Mouse (Mus musculus): ENCODE data around the gene Lhpp. TPM values are rescaled to one million over a fixed set of nuclear protein-coding genes. Genes with fewer than 3 reads are reported as not detected.

The Lhpp gene
- polyA plus RNA-seq, 1 experiment from 2014 or later, result 46.9 TPM

- 0 out of 2 replicates have a peak, but pooled peaks cover 2% of the 10 kb centered on the region for H3K36me3 ChIP-seq
- no peak overlapping the region for H3K9ac ChIP-seq (replicated peaks)
- ATAC-seq (ENCODE audit: low FRiP score), result peak; percentile 33; the same call in 1 of the 2 replicates
- WGBS, result 31% methylated on average over 6 of the region's 6 CpGs
- H3K9me3 ChIP-seq (replicated peaks), result no peaks in the 10 kb centered on the region
- peak overlapping the region; percentile 64 for H3K27ac ChIP-seq (replicated peaks)
- H3K4me1 ChIP-seq, result peaks cover 33% of the 10 kb centered on the region
- H3K27me3 ChIP-seq (replicated peaks), result no peaks in the 10 kb centered on the region
- H3K4me2 ChIP-seq, result no peak overlapping the region
- H3K4me3 ChIP-seq (replicated peaks), result no peak overlapping the region
Measured at GRCm38 (mm10) chr7:132714236-132714923, 103.9 kb downstream of the Lhpp start.

GRCm38 (mm10) chr7:132715259-132715658 lies 104.8 kb downstream of the Lhpp start:
- Histone ChIP-seq H3K36me3 (0 out of 2 replicates have a peak, but pooled peaks cover 2% of the 10 kb centered on the region), H3K9ac (replicated peaks) (no peak overlapping the region), H3K4me2 (no peak overlapping the region), H3K4me3 (replicated peaks) (no peak overlapping the region), H3K27me3 (replicated peaks) (no peaks in the 10 kb centered on the region), H3K27ac (replicated peaks) (0 out of 2 replicates have a peak overlapping the region, but pooled peaks have one; percentile 64), H3K4me1 (peaks cover 33% of the 10 kb centered on the region), H3K9me3 (replicated peaks) (no peaks in the 10 kb centered on the region)
- ATAC-seq (ENCODE audit: low FRiP score), result no peak
- WGBS, result 97% methylated on average over 4 of the region's 4 CpGs

DNA sequence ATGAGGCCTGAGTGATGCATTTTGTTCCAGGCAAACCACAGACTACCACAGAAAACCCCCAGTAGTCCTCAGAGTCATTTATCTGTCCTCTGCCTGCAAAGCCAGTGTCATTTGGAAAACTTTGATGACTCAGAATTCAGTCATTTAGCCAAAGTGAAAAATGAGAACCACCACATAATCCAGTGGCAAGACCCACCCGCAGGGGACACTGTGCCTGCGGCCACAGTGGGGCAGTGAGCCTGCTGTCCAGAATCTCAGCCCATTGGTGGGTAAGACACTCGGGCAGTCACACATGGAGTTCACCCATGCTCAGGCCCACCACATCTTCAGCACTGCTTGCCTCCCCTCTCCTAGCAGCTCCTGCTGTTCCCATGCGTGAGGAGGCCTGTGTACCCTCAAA lies 109.1 kb downstream of the Lhpp start:
- 94% methylated on average over 4 of the region's 4 CpGs for WGBS
- H3K4me2 ChIP-seq, result no peak overlapping the region
- 0 out of 2 replicates have a peak, but pooled peaks cover 2% of the 10 kb centered on the region for H3K36me3 ChIP-seq
- no peaks in the 10 kb centered on the region for H3K27me3 ChIP-seq (replicated peaks)
- H3K4me1 ChIP-seq, result peaks cover 12% of the 10 kb centered on the region
- no peak overlapping the region for H3K4me3 ChIP-seq (replicated peaks)
- no peaks in the 10 kb centered on the region for H3K9me3 ChIP-seq (replicated peaks)
- no peak overlapping the region for H3K9ac ChIP-seq (replicated peaks)
- H3K27ac ChIP-seq (replicated peaks), result no peak overlapping the region
- no peak for ATAC-seq (ENCODE audit: low FRiP score)

DNA sequence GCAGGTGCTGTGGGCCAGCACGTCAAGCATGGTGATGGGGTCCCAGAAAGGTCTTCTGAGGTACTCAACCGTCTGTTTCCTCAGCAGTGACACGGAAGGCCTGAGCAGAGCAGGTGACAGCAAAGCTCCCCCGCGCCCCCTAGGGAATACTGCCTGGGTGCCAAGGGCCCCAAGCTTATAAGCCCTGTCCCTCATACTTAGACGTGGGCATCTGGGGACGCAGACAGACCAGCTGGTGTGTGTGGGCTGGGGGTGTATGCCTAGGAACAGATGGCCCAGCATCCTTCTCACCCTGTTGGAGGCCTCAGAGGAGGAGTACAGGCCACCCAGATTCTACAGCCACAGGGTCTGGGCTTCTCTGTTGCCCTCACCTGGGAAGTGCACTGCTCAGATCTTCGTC lies 110.1 kb downstream of the Lhpp start:
- Histone ChIP-seq H3K4me3 (replicated peaks) (no peak overlapping the region), H3K4me1 (peaks cover 11% of the 10 kb centered on the region; the same call in 1 of the 2 replicates), H3K4me2 (no peak overlapping the region), H3K27ac (replicated peaks) (no peak overlapping the region), H3K36me3 (no peaks in the 10 kb centered on the region), H3K9me3 (replicated peaks) (no peaks in the 10 kb centered on the region), H3K9ac (replicated peaks) (no peak overlapping the region), H3K27me3 (replicated peaks) (no peaks in the 10 kb centered on the region)
- ATAC-seq (ENCODE audit: low FRiP score), result no peak
- WGBS, result 75% methylated on average over 8 of the region's 8 CpGs

DNA sequence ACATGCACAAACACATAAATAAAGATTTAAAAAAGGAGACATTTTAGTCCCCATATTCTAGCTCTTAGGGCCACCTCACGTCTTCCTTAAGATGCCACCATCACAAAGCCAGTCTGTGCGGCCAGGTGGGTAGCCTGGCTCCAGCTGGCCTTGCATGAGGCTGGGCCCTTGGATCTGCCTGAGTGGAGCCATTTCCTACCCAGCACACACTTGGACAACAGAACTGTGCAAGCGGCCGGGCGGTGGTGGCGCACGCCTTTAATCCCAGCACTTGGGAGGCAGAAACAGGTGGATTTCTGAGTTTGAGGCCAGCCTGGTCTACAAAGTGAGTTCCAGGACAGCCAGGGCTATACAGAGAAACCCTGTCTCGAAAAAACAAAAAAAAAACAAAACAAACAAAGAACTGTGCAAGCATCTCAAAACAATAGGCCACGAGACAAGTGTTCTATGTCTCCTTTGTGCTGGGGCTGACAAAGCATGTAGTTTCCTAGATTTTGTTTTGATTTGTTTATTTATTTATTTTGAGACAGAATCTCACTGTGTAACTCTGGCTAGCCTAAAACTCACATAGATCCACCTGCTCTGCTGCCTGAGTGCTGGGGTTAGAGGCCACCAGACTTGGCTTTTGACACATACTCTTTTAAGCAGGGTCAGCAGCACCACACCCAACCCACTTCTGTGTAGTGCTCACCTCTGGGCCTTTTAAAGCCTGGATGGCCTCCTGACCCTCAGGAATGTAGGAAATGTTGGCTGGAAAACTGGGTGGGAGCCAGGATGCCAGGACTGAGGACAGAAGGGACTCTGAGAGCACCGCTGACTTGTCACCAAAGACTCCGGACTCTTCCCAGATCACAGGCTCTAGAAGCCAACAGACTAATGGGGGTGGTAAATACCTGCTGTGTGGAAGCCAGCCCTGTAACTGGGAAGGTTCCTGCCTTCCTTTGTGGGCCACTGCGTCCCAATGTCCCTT lies 112.2 kb downstream of the Lhpp start:
- ATAC-seq (ENCODE audit: low FRiP score), result no peak
- H3K4me1 ChIP-seq, result peaks cover 11% of the 10 kb centered on the region; the same call in 1 of the 2 replicates
- H3K4me3 ChIP-seq (replicated peaks), result no peak overlapping the region
- H3K9ac ChIP-seq (replicated peaks), result no peak overlapping the region
- no peaks in the 10 kb centered on the region for H3K36me3 ChIP-seq
- no peak overlapping the region for H3K4me2 ChIP-seq
- no peaks in the 10 kb centered on the region for H3K9me3 ChIP-seq (replicated peaks)
- no peak overlapping the region for H3K27ac ChIP-seq (replicated peaks)
- 83% methylated on average over 12 of the region's 12 CpGs for WGBS
- H3K27me3 ChIP-seq (replicated peaks), result no peaks in the 10 kb centered on the region

- no peak overlapping the region for H3K27ac ChIP-seq (replicated peaks)
- H3K9me3 ChIP-seq (replicated peaks), result no peaks in the 10 kb centered on the region
- H3K9ac ChIP-seq (replicated peaks), result no peak overlapping the region
- H3K27me3 ChIP-seq (replicated peaks), result no peaks in the 10 kb centered on the region
- H3K4me3 ChIP-seq (replicated peaks), result no peak overlapping the region
- ATAC-seq (ENCODE audit: low FRiP score), result 0 out of 2 replicates have a peak, but pooled peaks have one; percentile 38
- H3K4me1 ChIP-seq, result peaks cover 11% of the 10 kb centered on the region; the same call in 1 of the 2 replicates
- H3K36me3 ChIP-seq, result no peaks in the 10 kb centered on the region
- WGBS, result 85% methylated on average over 11 of the region's 11 CpGs
- H3K4me2 ChIP-seq, result no peak overlapping the region
Measured at GRCm38 (mm10) chr7:132723906-132724305, 113.5 kb downstream of the Lhpp start.

DNA sequence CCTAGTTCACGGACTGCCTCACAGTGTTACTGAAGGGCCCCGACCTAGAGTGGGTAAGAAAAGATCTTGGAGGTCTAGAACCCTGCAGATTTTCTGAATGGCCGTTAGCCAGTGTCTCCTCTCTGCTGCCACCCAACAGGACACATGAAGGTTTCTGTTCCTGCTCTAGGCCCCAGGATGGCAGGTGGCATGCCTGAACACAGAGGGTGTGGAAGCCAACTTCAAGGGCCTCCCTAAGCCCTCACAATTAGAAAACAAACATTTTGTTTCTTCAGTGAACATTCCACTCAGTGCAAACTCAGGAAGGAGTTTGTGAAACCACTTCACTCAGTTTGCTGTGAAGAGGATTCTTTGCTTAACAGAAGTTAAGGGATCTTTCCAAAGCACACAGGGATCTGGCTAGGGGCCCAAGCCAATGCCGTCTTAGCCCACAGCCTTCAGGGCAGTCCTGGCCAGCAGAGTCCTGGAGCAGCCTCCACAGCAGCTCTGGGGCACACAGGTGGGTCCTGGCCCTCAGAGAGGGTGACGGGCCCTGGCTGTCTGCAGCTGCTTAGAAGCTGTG lies 114.1 kb downstream of the Lhpp start:
- H3K36me3 ChIP-seq, result no peaks in the 10 kb centered on the region
- H3K4me1 ChIP-seq, result peaks cover 11% of the 10 kb centered on the region; the same call in 1 of the 2 replicates
- H3K27me3 ChIP-seq (replicated peaks), result no peaks in the 10 kb centered on the region
- no peak overlapping the region for H3K27ac ChIP-seq (replicated peaks)
- no peak overlapping the region for H3K4me3 ChIP-seq (replicated peaks)
- H3K4me2 ChIP-seq, result no peak overlapping the region
- ATAC-seq (ENCODE audit: low FRiP score), result no peak
- 87% methylated on average over 5 of the region's 5 CpGs for WGBS
- H3K9ac ChIP-seq (replicated peaks), result no peak overlapping the region
- H3K9me3 ChIP-seq (replicated peaks), result no peaks in the 10 kb centered on the region

GRCm38 (mm10) chr7:132726106-132726861 lies 115.8 kb downstream of the Lhpp start:
- Histone ChIP-seq H3K9ac (replicated peaks) (no peak overlapping the region), H3K4me2 (no peak overlapping the region), H3K4me3 (replicated peaks) (no peak overlapping the region), H3K9me3 (replicated peaks) (no peaks in the 10 kb centered on the region), H3K27me3 (replicated peaks) (no peaks in the 10 kb centered on the region), H3K4me1 (peaks cover 16% of the 10 kb centered on the region), H3K27ac (replicated peaks) (peak overlapping the region; percentile 1; the same call in 1 of the 2 replicates), H3K36me3 (no peaks in the 10 kb centered on the region)
- ATAC-seq (ENCODE audit: low FRiP score), result no peak
- WGBS, result 63% methylated on average over 13 of the region's 13 CpGs

GRCm38 (mm10) chr7:132729093-132729831 lies 118.8 kb downstream of the Lhpp start:
- Histone ChIP-seq H3K4me2 (no peak overlapping the region), H3K27me3 (replicated peaks) (no peaks in the 10 kb centered on the region), H3K36me3 (no peaks in the 10 kb centered on the region), H3K9ac (replicated peaks) (no peak overlapping the region), H3K4me3 (replicated peaks) (no peak overlapping the region), H3K27ac (replicated peaks) (no peak overlapping the region), H3K4me1 (peaks cover 45% of the 10 kb centered on the region), H3K9me3 (replicated peaks) (no peaks in the 10 kb centered on the region)
- 71% methylated on average over 4 of the region's 4 CpGs for WGBS
- ATAC-seq (ENCODE audit: low FRiP score), result no peak

DNA sequence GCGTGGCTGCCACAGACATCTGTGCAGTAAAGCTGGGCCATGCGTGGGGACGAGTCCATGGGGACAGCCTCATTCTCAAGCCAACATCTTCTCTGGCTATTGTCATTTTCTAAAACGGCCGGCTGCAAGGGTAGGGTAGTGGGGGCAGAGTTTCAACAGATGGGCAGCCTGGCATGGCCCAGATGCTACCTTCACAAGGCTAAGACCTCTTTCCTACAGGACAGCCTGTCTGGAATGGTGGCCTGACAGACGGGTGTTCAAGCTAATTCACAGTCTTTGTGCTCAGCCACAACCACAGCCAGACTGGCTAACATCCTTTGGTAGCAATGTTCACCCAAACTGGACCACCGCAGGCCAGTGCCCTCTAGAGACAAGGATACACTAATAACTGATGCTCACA lies 120.1 kb downstream of the Lhpp start:
- no peaks in the 10 kb centered on the region for H3K9me3 ChIP-seq (replicated peaks)
- WGBS, result 46% methylated on average over 7 of the region's 7 CpGs
- ATAC-seq (ENCODE audit: low FRiP score), result no peak
- no peaks in the 10 kb centered on the region for H3K36me3 ChIP-seq
- peaks cover 52% of the 10 kb centered on the region for H3K4me1 ChIP-seq
- H3K4me2 ChIP-seq, result no peak overlapping the region
- H3K9ac ChIP-seq (replicated peaks), result no peak overlapping the region
- no peak overlapping the region for H3K27ac ChIP-seq (replicated peaks)
- no peak overlapping the region for H3K4me3 ChIP-seq (replicated peaks)
- H3K27me3 ChIP-seq (replicated peaks), result no peaks in the 10 kb centered on the region
